ENCODE assay signal across 27 mouse cellular contexts in genomic region chr2:133625542-133625941, GRCm38 (mm10).
DNase-seq lines count a peak whose midpoint lies in the region; ATAC-seq and TF ChIP-seq lines count a peak whose summit lies in the region.
"Had no signal": no experiment of that assay in that cellular context is flagged by ENCODE, and none has a peak within 500 bp of the region (broad histone marks: within the 10 kb centered on the region; RNA-seq: fewer than 3 reads in every experiment).

No protein-coding gene starts in this region.

- H3K4me1 ChIP-seq in lung, postnatal 0 days (ENCODE audit: insufficient read depth, low read depth, low read length) = no peaks in the 10 kb centered on the region
- H3K4me1 ChIP-seq: embryonic facial prominence, embryonic 15.5 days; heart, embryonic 10.5 days; heart, embryonic 15.5 days; intestine, embryonic 15.5 days had no signal

- H3K27me3 ChIP-seq in lung, postnatal 0 days (replicated peaks; ENCODE audit: insufficient read depth, low read length) = no peaks in the 10 kb centered on the region
- H3K27me3 ChIP-seq: embryonic facial prominence, embryonic 15.5 days; forebrain, embryonic 12.5 days; heart, embryonic 15.5 days; intestine, embryonic 15.5 days; lung, embryonic 15.5 days had no signal

- 9% methylated on average over 2 of the region's 2 CpGs for WGBS in lung, postnatal 0 days

- DNase-seq in adrenal gland, adult 2 months = peak; percentile 63
- no peak for DNase-seq in adrenal gland, postnatal 4 days (ENCODE audit: low spot score in 2 of 2)
- peak; percentile 43 for DNase-seq in adrenal gland, postnatal 10 days
- peak; percentile 35 for DNase-seq in lung, postnatal 0 days (ENCODE audit: low spot score)
- DNase-seq in cerebellum, postnatal 36 days = no peak
- no peak for DNase-seq in adipocyte (ENCODE audit: low spot score)
- DNase-seq in spleen, postnatal 14 days (ENCODE audit: low spot score in 2 of 2) = no peak
- DNase-seq: cerebellum, adult 11 months; cerebellum, adult 9-10 months; gastrocnemius, postnatal 25 days; heart, adult 11 months; kidney, adult 2 months; kidney, postnatal 14 days; layer of hippocampus, adult 9-11 months; liver; right cerebral cortex, postnatal 25 days; thymus, postnatal 14 days had no signal

- H3K27ac ChIP-seq in lung, postnatal 0 days (ENCODE audit: low read length) = no peak overlapping the region
- H3K27ac ChIP-seq: embryonic facial prominence, embryonic 15.5 days; forebrain, embryonic 12.5 days; heart, embryonic 10.5 days; heart, embryonic 15.5 days; intestine, embryonic 15.5 days; liver, embryonic 14.5 days; lung, embryonic 15.5 days had no signal

- no peak for TF ChIP-seq EP300 in lung, postnatal 0 days (IDR thresholded peaks at IDR 0.05)

- no peak overlapping the region for H3K4me2 ChIP-seq in lung, postnatal 0 days (replicated peaks; ENCODE audit: low read depth, low read length)
- H3K4me2 ChIP-seq: embryonic facial prominence, embryonic 15.5 days; forebrain, embryonic 12.5 days; heart, embryonic 15.5 days; intestine, embryonic 15.5 days; lung, embryonic 15.5 days; midbrain, embryonic 11.5 days had no signal

- TF ChIP-seq CTCF in lung, postnatal 0 days (IDR thresholded peaks at IDR 0.05) = no peak

- no peaks in the 10 kb centered on the region for H3K36me3 ChIP-seq in lung, postnatal 0 days (ENCODE audit: insufficient read depth, low read length)
- H3K36me3 ChIP-seq: embryonic facial prominence, embryonic 15.5 days; forebrain, embryonic 12.5 days; heart, embryonic 10.5 days; heart, embryonic 15.5 days; intestine, embryonic 15.5 days; lung, embryonic 15.5 days had no signal

- H3K4me3 ChIP-seq in lung, postnatal 0 days (ENCODE audit: low read depth, low read length) = no peak overlapping the region
- H3K4me3 ChIP-seq: embryonic facial prominence, embryonic 15.5 days; forebrain, embryonic 12.5 days; heart, embryonic 10.5 days; heart, embryonic 15.5 days; intestine, embryonic 15.5 days; lung, embryonic 15.5 days had no signal

- no peaks in the 10 kb centered on the region for H3K9me3 ChIP-seq in lung, postnatal 0 days (ENCODE audit: low read length)
- H3K9me3 ChIP-seq: embryonic facial prominence, embryonic 15.5 days; forebrain, embryonic 12.5 days; heart, embryonic 10.5 days; heart, embryonic 15.5 days; intestine, embryonic 15.5 days; lung, embryonic 15.5 days had no signal

- H3K9ac ChIP-seq in lung, postnatal 0 days (replicated peaks; ENCODE audit: low read depth) = no peak overlapping the region
- H3K9ac ChIP-seq: embryonic facial prominence, embryonic 15.5 days; forebrain, embryonic 12.5 days; heart, embryonic 15.5 days; intestine, embryonic 15.5 days; liver, embryonic 14.5 days; lung, embryonic 15.5 days had no signal

- no peak for ATAC-seq in lung, postnatal 0 days
- ATAC-seq: hindbrain, embryonic 16.5 days; intestine, embryonic 15.5 days; midbrain, embryonic 16.5 days had no signal

Comparison
In these comparisons a context has a peak if more than half of its experiments do, and no peak if none do; other contexts are left out.
1. DNase-seq: peak in adrenal gland, adult 2 months (single experiment), adrenal gland, postnatal 10 days (single experiment) and lung, postnatal 0 days (single experiment); none in adrenal gland, postnatal 4 days (0 of 2), cerebellum, postnatal 36 days (0 of 2), adipocyte (single experiment) and spleen, postnatal 14 days (0 of 2).